Mouse (Mus musculus): ENCODE measurements around the gene Fbxo46.

Fbxo46 gene

DNA sequence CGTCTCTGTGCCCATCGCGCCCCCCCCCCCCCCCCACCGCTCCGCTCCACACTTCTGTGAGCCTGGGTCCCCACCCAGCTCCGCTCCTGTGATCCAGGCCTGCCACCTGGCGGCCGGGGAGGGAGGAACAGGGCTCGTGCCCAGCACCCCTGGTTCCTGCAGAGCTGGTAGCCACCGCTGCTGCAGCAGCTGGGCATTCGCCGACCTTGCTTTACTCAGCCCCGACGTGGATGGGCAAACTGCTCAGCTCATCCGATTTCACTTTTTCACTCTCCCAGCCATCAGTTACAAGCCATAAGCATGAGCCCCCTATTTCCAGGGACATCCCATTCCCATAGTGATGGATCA lies 26.5 kb upstream of the Fbxo46 start:
- no peak for DNase-seq (ENCODE audit: low read depth, low spot score)

DNA sequence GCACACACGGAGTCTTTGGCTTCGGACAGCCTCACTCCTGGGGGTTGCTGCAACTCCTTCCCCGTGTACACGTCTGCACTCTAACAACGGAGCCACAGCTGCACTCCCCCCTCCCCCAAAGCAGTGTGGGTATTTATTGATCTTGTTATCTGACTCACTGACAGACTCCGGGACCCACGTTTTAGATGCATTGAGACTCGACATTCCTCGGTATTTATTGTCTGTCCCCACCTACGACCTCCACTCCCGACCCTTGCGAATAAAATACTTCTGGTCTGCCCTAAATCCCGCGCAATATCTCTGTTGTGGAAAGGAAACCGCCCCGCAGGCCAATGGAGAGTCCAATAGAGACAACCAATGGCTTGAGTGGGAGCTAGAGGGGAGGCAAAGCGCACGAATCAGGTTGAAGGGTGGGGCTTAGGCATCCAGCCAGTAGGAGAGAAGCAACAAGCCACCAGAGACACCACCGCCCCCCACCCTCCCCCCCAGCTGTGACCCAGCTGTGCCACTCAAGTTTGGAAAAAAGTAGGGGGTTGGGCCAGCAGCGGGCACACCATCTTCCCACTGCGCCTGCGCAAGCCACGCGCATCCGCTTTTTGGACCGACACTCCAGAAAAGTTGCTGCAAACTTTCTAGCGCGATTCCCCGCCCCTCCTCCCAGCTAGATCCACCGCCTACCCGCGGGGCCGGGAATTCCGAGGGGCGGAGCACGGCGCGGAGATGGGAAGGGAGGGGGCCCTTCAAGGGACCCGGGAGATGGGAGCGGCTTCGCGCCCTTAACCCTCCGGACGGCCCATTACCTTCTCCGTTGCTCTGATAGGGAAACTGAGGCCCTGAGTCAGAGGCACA lies 25.9 kb upstream of the Fbxo46 start:
- peak; percentile 92 for DNase-seq (ENCODE audit: low read depth, low spot score)

DNA sequence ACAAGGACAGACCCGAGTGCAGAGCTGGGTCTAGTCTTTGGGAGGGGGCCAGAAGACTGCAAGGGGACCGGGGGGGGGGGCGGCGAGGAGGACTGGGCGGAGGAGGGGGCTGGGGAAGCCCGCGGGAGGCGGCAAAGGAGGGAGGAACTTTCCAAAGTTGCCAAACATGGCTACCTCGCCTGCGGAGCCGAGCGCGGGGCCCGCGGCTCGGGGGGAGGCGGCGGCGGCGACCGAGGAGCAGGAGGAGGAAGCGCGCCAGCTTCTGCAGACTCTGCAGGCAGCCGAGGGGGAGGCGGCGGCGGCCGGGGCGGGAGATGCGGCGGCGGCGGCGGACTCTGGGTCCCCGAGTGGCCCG lies 25.2 kb upstream of the Fbxo46 start, which contains the start of gene Six5:
Six5 (plus strand) TSS at position 124 of the 355 bp plus-strand sequence.
- no peak for DNase-seq (ENCODE audit: low read depth, low spot score)

DNA sequence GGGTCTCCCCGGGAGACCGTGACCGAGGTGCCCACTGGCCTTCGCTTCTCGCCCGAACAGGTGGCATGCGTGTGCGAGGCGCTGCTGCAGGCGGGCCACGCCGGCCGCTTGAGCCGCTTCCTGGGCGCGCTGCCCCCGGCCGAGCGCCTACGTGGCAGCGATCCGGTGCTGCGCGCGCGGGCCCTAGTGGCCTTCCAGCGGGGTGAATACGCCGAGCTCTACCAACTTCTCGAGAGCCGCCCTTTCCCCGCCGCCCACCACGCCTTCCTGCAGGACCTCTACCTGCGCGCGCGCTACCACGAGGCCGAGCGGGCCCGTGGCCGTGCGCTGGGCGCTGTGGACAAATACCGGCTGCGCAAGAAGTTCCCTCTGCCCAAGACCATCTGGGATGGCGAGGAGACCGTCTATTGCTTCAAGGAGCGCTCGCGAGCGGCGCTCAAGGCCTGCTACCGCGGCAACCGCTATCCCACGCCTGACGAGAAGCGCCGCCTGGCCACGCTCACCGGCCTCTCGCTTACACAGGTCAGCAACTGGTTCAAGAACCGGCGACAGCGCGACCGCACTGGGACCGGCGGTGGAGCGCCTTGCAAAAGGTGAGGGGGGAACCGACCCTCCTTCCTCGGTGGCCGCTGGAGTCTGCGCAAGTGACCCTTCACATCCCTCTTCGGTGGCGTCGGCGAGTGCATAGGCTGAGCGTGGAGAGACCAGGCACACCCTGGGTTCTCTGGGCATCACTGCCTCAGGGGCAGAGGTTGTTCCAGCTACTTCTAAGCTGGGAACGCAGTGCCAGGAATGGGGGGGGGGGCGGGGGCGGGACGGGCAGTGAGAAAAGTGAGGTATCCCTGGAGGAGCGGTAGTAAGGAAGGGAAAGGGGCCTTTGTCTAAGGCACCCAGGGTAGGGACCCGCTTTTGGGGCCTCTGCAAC lies 24.6 kb upstream of the Fbxo46 start:
- DNase-seq (ENCODE audit: low read depth, low spot score), result no peak

DNA sequence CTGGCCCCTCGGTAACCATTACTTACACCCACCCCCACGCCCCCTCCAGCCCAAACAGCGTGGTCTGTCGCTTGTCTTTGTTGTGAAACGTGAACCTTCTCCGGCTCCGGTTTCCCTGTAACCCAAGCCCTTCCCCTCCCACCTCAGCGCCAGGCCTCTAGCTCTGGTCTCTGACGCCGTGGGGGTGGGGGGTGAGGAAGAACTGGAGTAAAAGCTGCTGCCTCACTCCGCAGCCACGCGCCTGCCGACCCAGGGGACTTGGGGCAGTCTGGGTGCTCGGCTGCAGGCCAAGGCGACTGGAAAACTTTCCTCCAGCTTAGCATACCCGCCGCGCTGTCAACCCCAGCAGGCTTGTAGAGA lies 23.9 kb upstream of the Fbxo46 start:
- DNase-seq (ENCODE audit: low read depth, low spot score), result no peak

DNA sequence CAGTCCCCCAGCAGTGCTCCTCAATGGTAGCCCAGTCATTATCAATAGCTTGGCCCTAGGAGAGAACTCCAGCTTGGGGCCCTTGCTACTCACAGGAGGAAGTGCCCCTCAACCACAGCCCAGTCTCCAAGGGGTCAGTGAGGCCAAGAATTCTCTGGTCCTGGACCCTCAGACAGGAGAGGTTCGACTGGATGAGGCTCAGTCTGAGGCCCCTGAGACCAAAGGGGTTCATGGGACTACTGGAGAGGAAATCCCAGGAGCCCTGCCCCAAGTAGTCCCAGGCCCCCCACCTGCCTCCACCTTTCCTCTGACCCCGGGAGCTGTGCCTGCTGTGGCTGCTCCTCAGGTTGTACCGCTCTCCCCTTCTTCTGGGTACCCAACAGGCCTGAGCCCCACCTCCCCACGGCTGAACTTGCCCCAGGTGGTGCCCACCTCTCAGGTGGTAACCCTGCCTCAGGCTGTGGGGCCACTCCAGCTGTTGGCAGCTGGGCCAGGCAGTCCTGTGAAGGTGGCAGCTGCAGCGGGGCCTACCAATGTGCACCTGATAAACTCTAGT lies 23.2 kb upstream of the Fbxo46 start:
- DNase-seq (ENCODE audit: low read depth, low spot score), result no peak

DNA sequence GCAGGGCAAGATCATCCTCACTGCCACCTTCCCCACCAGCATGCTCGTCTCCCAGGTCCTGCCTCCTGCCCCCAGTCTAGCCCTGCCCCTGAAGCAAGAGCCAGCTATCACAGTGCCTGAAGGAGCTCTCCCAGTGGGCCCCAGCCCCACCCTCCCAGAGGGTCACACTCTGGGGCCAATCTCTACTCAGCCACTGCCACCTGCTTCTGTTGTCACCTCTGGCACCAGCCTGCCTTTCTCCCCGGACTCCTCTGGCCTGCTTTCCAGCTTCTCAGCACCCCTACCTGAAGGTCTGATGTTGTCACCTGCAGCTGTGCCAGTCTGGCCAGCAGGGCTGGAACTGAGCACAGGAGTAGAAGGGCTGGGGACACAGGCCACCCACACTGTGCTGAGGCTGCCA lies 22.4 kb upstream of the Fbxo46 start:
- no peak for DNase-seq (ENCODE audit: low read depth, low spot score)

DNA sequence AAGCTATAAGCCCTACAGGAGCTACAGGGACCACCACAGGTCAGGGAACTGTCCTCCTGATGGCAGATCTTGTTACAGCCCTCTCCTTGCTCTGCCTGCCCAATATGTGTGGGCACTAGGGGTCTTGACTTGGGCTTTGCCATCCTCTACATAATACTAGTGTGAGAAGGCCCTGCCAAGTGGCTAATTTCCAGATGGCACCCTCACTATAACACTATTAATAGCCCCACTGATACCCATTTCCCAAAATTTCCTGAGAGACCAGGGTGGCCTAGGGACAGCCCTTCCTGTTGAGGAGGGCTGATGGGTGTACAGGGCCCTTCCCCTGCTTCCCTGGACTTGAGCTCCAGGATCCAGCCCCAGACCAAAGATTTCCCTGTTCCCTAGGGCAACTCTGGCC lies 21.8 kb upstream of the Fbxo46 start:
- no peak for DNase-seq (ENCODE audit: low read depth, low spot score)

DNA sequence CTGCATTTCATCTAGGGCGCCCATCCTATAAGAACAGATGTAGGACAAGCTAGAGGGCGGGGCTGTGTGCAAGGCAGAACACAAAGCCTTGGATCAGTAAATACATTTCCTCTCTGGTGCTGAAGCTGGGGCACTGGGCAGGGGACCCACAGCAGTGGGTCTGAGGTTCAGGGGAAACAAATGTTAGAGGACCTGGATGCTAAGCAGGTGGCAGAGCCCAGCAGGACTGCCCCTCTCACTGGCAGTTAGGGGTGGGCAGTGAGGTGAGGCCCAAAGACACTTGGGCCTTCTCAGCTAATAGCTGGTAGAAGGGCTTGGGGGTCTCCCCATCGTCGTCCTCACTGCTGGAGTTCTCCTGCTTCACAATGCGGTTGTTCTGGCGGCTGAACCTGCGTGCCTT lies 20.8 kb upstream of the Fbxo46 start:
- no peak for DNase-seq (ENCODE audit: low read depth, low spot score)

DNA sequence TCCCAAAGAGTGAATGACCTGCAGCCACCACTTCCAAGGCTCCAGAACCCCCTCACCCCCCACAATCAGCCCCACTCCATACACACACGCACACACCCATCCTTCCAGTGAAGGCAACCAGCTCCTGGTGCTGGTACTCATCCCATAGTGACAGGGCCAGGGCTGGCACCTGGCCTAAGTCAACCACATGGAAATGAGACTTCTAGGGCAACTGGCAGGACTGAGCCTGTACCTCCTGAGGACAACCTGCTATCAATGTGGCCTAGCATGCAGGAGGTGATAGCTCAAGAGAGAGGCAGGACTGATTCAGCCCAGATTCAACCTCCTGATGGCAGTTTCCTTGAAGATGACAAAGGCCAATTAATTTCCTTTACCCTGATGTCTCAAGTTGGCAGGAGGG lies 19.4 kb upstream of the Fbxo46 start:
- DNase-seq (ENCODE audit: low read depth, low spot score), result no peak

DNA sequence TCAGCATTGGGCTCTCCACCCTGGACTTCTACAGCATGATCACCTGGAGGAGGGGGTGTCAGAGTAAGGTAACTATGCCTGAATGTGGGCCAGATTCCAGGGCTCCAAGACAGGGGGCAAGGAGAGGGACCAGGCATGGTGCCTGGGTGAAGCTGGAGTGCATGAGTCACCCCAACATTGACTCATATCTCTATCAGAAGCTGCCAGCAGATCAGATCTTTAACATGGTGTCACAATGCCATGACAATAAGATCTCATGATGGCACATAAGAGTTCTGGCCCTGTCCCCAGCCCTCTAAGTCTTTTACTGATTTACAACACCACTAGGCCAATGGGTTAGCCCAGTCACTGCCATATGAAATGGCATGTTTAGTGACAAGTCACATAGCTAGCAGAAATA lies 15.9 kb upstream of the Fbxo46 start:
- DNase-seq (ENCODE audit: low read depth, low spot score), result no peak

DNA sequence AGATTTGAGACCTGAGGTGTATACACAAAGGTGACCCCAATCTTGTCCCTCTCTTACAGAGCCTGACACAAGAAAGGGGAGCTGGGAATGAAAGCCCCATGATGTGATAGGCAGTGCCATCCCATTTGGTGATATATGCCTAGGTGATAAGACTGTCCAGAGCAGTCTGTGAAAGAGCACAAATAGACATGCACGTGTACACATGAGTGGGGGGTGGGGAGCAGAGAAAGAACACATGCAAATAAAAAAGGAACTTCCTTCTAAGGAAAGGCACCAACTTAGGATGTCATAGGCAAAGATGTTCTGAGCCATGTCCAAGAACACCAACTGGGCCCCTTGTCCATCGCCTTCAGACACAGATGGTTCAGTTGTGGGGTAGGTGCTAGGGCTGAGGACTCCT lies 15.2 kb upstream of the Fbxo46 start:
- no peak for DNase-seq (ENCODE audit: low read depth, low spot score)

DNA sequence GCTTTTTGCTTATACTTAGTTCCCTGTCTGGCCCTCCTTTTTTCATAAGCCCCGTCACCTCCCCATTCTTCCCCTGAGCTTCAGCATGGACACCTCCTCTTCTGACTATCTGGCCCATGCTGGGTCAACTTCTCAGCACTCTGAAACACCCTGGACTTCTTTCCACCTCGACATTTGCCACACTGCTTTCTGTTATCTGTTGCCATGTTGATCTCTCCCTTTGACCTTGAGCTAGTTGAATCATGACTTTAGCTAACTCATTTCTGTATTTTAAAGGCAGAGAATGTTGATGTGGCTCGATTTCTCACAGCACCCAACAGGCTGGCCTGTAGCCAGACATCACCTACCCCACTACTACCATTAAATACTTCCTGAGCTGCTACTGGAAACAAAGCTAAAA lies 12.2 kb upstream of the Fbxo46 start:
- no peak for DNase-seq (ENCODE audit: low read depth, low spot score)

DNA sequence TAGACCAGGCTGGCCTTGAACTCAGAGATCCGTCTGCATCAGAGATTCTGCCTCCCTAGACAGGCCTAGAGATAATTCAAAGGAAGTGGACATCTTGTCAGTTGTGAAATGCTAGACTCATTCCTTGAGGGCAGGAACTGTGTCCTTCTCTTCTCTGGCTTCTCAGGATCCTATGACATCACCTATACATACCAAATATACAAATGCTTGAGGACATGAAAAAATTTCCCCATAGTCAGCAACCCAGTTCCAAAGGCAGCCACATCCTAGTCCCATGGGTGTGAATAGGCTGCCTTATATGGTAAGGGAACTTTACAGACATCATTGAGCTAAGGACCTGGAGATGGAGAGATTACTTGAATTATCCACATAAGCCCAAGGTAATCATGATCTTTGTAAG lies 10.1 kb upstream of the Fbxo46 start:
- no peak for DNase-seq (ENCODE audit: low read depth, low spot score)

DNA sequence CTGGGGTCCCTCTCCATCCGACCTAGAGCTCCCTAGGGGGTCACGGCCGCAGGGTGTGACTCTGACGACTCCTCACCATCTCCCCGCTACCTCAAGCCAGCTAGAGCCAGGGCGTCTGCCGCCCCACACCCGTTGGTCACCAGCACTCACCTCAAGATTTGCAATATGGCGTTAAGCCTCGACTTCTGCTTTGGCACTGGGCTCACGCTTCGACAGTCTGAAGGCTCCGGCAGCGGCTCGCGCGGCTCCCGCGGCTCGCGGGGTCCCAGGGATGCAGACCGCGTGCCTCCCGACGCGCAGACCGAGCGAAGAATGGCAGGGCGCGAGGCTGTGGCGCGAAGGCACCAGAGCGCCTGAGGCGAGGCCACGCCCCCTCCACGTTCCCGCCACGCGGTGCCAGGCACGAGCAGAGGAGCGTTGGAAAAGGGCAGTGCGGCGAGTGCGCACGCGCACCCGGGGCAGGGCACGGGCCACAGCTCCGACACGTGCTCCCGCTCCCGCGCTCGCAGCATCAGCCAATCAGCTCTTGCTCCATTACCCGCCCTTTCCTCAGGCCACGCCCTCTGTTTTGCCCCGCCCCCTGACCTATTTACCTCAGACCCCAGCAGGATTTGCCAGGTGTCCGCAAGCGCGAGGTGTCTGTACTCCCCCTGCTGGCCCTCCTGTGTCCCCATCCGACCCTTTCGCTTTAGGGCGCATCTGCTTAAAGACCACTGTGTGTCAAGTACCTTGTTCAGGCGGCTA lies 1.5 kb upstream of the Fbxo46 start, which contains the start of gene Gm4969:
Gm4969 (minus strand) TSS at position 341 of the 744 bp plus-strand sequence.
- peak; percentile 87 for DNase-seq (ENCODE audit: low read depth, low spot score)

DNA sequence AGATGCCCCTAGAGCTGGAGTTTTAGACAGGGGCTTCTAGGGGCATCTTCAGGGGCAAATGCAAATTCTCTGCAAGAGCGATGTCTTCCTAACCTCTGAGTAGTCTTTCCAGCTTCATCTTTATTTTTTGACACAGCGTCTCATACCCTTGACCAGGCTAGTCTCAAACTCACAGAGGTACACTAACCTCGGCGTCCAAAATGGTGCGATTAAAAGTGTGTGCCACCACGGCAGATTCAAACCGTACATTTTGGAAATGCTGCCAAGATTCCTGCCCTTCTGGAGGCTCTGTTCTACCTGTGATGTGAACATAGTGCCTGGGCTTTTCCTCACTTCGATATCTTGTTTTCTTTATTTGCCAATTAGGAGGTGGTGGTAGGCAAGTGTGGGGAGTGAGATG lies 576 bp upstream of the Fbxo46 start:
- no peak for DNase-seq (ENCODE audit: low read depth, low spot score)

DNA sequence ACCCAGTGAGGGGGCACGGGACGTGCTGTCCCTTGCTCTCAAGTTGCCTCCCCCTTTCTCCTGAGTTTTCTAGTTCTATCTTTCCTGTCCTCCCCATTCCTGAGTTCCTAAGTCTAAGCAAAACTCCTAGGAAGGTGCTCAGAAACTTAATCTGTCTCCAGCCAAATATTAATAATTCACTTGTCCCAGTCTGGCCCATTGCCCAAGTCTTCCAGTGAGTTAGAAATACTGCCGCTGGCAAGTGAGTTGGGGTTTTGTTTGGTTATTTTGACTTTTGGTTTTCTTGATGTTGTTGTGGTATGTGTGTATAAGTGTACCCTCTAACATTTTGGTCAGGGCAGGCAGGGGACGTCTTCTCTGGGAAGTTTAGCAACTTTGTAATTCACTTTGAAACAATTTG lies 2.0 kb downstream of the Fbxo46 start:
- DNase-seq (ENCODE audit: low read depth, low spot score), result no peak

DNA sequence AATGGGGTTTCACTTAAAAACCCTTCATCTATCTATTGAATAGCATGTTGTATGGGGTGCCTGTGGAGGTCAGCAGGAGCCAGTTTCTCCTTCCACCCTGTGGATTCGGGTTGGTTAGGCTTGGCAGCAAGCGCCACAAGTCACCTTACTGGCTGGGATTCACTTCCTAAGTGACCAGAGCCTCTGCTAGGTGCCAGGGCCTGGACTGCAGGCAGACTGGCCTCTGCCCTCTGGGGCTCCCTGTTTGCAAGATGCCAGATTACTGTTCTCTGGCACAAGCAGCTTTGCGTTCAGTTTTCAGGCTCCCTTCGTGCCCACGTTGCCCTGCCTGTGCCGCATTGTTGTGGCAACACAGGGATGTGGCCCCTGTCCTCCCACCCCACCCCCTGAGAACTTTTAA lies 5.1 kb downstream of the Fbxo46 start:
- no peak for DNase-seq (ENCODE audit: low read depth, low spot score)

DNA sequence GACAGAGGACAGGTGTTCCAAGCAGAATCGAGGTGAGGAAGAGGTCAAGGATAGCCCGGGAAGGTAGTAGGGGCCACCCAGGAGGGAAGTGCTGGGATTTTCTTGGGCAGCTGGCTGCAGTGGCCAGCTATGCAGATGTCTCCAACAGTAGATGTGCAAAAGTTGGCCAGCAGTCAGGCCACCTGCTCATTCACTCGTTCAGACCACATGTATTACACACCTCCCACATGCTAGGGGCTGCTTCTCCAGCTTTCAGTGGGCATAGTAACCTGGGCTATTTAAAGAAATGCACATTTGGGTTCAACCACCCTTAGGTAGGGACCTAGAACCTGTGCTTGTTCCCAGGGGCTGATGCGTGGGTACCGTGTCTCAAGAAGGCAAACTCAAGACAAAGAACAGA lies 8.1 kb downstream of the Fbxo46 start:
- no peak for DNase-seq (ENCODE audit: low read depth, low spot score)

DNA sequence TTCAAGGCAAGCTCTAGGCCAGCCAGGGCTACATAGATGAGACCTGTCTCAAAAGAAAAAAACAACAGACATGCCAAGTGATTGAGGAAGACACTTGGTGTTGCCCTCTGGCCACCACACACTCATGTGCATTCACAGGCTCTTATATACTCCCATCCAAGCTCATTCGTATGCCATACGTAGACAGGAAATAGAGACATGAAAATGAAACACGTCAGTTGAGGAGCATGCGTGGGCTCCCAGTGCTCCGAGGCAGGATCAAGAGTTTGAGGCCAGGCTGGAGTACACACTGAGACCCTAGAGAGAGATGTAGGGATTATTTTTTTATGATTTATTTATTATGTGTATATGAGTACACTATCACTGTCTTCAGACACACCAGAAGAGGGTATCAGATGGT lies 9.7 kb downstream of the Fbxo46 start:
- no peak for DNase-seq (ENCODE audit: low read depth, low spot score)

DNA sequence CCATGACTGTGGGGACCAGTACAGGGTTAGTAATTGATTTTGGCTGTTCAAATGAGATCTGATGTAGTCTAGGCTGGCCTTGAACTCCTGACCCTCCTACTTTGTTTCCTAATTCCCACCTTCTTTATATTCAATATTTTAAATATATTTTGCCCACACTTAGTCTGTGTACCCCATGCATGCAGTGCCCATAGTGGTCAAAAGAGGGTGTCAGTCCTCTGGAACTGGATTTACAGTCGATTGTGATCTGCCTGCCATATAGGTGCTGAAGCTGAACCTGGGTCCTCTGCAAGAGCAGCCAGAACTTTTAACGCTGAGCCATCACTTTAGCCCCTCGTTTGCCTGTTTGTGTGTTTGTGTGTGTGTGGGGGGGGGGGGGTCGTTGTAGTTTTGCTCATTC lies 11.0 kb downstream of the Fbxo46 start:
- no peak for DNase-seq (ENCODE audit: low read depth, low spot score)

DNA sequence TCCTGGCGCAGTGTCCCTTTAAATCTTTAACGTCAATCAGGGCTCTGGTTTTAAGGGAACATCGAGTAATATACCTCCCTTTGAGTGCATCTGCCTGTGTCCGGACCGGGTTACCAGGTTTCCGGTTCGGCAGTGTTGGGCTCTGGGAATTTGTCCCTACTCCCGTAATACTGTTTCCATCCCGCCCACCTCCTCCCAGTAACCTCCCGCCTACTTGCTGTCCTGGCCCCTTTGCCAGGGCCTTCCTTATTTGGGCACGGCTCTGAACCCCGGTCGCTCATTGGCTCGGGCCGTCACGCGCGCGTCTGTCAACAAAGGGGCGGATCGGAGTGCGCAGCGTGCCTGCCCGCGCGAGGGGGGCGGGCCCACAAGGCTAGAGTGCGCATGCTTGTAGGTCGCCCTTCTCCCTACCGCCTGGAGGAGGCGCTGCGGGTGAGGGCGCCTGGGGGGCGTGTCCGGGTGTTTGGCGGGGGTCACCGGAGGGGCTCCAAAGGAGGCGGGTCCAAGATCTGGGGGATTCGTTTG lies 11.7 kb downstream of the Fbxo46 start:
- peak; percentile 93 for DNase-seq (ENCODE audit: low read depth, low spot score)

Data from WW6 (cell line).